Mouse (Mus musculus): Measurements from ENCODE around the gene Agbl1.
"Not testable (repeated sequence)": the region's sequence is repeated elsewhere in the genome, so short reads cannot be mapped to it uniquely, and the experiment has no call there.

The Agbl1 gene

DNA sequence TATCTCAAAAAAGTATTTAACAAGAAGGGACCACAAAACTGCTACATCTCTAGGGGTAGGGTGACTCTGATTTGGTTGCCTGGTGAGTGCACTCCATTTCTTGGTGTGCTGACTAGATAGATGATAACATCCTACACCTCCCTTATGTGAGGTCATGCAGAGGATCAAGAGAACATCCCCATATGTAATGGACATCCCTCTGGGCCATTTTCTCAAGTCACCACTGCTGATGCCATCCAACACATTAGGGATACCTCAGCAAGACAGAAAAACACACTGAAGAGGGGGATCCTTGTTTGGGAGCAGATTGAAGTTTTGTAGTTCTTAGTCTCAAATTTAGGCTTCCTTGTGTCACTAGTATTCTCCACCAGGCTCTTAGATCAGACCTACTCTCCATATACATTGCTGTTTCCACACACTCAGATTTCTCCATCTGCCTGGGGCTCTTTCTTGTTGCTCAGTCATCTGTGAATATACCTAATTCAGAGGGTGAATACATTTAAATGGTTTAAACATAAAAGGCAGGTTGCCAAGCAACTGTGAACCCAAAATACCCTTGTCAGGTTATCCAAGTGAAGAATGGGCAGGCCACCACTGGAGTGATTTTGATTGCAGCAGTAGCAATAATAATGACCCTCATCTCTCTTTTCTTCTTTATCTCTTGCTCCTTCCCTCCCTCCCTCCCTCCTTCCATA, 331.0 kb downstream of the Agbl1 start:
- no peak for DNase-seq (ENCODE audit: low read depth in 1 of 2, low spot score in 2 of 2)

DNA sequence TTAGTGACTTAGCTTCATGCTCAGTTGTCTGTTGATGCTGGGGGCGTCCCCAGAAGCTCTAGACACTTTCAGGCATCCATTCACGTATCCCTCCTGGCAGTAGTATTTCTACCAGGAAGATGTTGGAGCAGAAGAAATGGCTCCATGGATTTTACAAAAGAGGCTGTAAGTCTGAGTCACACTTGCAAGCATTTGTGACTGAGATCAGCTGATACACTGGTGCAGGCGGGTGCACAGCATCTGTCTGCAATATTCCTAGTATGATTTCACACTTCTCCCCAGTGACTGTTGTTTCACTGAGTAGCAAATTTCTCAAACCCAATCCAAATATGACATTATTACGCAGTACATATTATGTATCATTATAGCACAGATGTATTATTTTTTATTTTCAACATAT, 332.8 kb downstream of the Agbl1 start:
- no peak for DNase-seq (ENCODE audit: low read depth in 1 of 2, low spot score in 2 of 2)

DNA sequence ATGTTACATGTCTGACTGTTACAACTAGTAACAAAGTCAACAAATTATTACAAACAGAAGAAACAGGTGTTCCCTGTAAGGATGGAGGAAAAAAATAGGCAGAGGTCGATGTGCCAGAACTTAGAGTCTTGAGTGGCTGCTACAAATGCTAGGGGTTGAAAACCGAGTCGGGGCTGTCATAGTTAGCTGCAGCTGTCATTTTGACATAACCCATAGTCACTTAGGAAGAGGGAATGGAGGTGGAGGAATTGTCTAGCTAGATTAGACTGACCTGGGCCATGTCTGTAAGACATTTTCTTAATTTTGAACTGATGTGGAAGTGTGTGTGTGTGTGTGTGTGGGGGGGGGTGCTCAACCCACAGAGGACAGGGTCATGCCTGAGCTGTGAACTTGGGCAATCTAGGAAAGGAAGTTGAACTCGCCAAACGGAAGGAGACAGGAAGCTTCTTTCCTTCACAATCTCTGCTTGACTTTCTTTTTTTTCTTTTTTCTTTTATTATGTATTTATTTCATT, 364.9 kb downstream of the Agbl1 start:
- no peak for DNase-seq (ENCODE audit: low read depth in 1 of 2, low spot score in 2 of 2)

DNA sequence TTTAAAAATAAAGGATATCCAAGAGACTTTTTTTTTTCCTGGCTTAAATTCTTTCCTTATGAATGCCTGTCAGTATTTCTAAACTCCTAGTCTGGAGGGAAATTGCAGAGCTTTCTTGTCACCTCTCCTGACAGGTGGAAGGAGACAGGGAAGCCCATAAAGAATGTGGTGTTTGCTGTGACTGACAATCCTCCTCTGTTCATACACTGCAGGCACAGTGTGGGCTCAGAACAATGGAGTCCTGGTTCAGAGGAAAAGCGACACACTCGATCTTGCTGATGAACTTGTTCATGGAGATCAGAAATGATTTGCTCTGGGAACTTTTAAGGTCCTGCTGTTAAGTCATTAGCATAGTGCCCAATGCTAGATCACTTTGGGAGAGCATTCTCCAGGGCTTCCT, 368.1 kb downstream of the Agbl1 start:
- DNase-seq (ENCODE audit: low read depth in 1 of 2, low spot score in 2 of 2), result no peak

DNA sequence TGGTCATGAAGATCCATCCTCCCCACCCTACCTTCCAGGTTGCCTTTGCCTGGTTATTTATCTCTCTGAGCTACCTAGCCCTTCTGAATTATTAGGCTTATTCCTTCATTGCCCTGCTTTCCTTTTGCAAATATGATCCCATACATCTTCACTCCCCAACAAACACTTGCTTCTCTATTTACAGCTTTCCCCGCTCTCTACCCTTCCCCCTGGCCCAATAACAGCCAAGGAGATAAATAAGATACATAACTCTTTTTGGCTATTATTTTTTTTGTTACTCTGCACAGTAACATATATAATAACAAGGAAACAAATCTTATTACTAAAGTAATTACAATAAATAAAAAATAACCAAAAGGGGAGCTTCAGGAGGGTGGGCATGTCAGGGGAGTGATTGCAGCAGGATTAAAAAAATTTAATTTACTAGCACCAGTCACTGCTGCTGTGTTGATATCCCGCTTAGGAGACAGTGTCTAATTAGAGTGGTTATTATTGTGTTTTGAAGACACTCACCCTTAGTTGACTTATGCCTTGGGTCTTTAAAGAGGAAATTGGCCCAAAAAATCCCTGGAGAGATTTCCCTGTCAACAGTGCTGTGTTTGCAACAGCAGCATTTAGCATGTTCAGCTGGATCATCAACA, 370.5 kb downstream of the Agbl1 start:
- DNase-seq (ENCODE audit: low read depth in 1 of 2, low spot score in 2 of 2), result no peak

DNA sequence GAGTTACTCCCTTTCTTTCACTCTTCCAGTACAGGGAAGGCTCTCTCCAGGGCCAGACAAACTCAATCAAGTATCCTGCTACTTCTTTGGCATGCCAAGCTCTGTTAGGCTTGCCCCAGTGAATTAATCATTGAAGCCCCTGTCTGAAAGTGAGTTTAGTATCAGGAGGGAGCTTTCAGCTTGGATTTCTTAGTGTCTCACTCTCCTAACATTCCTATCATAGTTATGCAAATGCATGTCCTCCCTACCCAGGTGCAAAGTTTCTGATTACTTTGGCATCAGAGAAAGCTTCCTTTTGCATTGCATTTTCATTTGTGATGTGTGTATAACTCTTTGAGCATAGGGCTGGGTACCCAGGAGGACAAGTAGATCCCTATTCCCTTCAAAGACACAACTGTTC, 399.8 kb downstream of the Agbl1 start:
- no peak for DNase-seq (ENCODE audit: low read depth in 1 of 2, low spot score in 2 of 2)

DNA sequence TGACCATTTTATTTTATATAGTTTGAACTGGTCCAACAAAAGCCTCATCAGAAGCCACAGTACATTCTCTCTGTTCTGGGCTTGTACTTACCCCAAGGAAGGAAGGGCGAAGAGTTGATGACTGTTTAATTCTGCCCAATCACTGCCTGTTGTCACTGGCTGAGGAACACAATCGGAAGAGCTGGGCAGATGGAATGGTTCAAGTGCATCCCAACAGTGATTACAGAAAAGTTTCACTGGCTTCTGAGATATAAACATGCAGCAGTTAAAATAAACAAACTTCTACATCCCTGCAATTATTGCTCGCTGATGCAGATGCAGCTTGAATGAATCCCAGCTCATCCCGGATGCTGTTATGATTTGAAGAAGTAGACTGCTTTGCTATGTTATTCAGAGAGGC, 421.3 kb downstream of the Agbl1 start:
- DNase-seq (ENCODE audit: low read depth in 1 of 2, low spot score in 2 of 2), result no peak

DNA sequence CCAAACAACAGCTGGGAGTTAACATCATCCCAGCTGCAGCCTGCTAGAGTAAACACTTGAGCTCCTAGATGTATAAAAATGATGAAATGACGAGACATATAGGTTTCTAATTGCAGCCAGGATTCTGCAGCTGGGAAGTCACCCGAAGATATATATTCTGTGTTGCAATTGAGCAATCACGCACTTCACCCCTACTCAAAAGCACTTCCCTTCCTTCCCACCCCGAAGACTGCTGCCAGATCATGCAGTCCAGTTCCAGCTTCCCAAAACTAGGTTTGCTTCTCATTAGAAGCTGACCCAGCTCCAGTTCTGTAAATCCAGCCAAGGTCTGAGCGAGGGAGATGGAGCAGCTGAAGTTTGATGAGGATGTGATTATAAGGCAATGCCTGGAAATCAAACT, 431.4 kb downstream of the Agbl1 start:
- no peak for DNase-seq (ENCODE audit: low read depth in 1 of 2, low spot score in 2 of 2)

DNA sequence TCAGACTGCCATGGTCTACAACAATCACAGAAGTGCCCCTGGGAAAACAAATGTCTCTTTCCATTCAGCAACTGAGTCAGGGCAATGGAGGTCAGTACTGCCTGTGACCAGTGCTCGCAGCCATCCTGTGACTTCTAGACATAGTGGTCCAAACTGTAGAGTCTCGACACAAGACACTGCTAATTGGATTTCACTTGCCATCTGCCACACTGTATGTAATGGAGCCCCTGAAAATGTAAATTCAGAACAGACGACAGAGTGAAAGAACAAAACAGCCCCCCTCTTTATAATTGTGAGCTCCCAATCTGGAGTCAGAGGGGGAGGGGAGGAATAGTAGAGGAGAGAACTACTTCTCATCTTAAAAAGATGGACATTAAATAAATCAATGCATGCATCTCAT, 445.2 kb downstream of the Agbl1 start:
- DNase-seq (ENCODE audit: low read depth in 1 of 2, low spot score in 2 of 2), result no peak

DNA sequence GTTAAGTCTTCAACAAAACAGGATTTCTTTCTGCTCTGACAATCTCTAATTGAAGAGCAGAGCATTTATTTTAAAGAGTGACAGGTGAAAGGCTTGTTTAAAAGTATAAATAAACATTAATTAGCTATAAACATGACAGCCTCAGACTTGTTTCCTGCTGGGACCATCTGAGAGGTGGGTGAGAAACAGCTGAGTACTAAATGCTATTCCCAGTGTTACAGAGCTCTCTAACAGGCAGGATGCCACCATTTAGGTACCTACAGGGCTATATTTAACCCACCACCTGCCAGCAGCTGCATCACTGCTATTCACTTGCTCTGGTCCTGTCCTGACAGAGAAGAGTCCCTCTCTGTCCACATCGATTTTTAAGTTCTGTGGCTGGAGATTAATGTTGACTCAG, 471.5 kb downstream of the Agbl1 start:
- DNase-seq (ENCODE audit: low read depth in 1 of 2, low spot score in 2 of 2), result no peak

DNA sequence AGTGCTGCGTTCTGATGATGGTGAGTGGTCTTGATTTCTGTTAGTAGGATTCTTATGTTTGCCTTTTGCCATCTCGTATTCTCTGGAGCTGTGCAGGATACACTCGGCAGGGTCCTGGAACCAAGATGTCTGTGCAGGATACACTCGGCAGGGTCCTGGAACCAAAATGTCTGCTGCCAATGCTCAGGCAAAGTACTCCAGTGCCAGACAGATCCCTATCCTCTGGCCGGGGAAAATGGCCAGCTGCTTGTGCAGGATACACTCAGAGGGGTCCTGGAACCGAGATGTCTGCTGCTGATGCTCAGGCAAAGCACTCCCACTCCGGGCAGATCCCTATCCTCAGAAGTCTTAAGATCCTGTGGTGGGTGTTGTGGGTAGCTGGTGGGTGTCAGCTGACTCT, 502.5 kb downstream of the Agbl1 start:
- not testable (repeated sequence) for DNase-seq (ENCODE audit: low read depth in 1 of 2, low spot score in 2 of 2)

DNA sequence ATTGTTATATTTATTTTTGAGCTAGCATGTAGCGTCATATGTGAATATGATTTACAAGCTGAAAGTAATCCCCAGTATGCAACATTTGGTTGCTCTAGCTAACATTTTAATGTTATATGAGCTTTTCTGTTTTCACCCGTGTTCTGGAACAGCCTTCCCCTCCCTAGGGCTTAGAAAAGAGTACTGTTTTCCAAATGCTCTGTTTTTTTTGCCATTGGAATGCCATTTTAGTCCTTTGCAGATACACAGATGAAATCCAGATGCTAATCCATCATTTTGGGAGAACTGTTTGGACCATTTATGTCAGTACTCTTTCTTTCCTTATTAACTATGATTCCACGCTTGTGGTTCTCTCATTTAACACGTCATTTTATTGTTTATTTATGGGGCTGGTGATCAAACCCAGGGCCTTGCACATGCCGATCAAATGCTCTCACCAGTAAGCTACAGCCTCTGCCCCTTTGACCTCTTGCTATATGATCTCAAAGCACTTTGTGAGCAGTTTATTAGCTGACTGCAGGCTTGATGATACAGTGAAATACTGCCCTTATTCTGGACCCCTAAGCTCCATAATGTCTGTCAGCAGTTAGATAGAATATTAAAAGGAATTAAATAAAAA, 547.7 kb downstream of the Agbl1 start:
- no peak for DNase-seq (ENCODE audit: low read depth in 1 of 2, low spot score in 2 of 2)

DNA sequence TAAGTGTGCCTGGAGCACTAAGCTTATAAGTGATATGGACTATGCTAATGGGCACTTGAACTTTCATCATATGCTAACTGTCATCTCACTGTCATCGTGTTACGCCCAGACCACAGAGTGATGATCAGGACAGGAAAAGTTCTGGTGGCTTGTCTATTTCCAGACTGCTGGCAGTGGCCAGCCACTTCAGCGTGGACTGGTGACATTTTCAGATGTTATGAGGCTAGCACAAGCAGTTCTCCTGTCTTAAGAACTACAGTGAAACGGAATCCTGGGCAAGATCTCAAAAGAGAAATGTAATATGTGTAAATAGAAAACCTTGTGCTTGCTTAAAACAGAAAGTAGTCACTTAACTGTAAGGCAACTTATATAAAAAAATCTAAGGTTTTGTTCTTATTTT, 550.8 kb downstream of the Agbl1 start:
- no peak for DNase-seq (ENCODE audit: low read depth in 1 of 2, low spot score in 2 of 2)

DNA sequence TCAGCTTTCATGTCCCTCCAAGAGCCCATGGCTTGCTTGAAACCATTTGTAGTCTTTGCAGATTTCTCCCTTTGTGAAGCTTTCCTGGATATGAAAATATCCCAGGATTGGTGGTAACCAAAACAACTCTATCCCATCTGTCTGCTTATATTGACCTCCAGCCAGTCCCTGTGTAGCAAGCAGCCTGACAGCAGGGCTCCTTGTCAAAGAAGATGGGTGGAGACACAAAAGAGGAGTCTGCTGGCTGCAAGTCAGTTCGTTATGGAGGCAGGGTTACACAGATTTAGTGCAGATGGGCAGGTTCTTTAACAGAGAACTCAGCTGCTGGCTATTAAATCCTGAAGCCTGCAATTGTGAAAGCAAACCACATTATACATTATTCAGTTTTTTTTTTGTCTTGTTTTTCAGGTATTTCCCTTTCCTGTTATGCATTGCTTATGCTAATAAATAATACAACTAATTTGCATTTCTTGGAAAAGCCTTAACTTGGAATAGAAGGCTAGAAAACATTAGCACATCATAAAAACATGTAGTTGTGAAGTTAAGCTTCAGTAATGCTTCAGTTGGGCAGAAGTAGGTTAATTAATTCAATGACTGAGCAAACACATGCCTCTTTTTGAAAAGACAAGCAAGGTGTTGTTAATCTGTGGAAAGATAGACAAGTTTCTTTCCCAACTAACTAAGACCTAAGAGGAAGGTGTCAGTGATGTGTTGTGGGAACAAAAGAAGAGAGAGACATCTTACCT, 559.0 kb downstream of the Agbl1 start:
- DNase-seq (ENCODE audit: low read depth in 1 of 2, low spot score in 2 of 2), result no peak

DNA sequence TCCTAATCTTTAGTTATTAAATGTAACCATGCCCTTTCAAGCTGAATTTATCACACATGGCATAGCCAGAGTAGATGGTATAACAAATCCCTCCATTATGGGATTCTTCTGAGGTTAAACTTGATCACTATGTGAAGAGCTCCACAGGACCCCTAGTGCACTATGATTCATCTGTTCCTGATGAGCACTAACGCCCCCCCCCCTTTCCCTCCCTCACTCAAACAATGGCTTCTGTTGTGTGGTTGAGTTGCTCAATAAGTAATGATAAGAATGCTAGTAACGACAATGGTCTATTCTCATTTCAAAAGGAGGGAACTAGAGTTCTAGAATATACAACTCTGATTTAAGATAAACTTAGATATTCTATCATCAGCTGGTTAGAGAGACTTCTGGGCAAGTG, 560.4 kb downstream of the Agbl1 start:
- no peak for DNase-seq (ENCODE audit: low read depth in 1 of 2, low spot score in 2 of 2)

DNA sequence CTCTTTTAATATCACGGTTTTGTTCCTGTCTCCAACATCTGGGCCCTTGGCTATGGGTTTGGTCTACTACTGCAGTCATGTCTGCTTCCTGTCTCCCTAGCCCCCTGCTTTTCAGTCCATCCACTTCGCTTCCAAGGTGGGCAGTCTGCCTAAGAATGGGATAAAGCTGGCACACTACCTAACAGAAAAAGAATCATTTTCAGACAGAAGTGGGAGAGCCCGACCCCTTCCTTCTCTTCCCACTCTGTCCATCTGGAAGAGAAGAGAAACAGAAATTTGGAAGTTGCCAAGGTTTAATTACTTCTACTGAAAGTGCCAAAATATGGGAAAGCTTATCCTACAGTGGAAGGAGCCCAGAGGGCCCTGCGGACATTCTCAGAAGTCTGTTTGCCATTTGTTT, 561.6 kb downstream of the Agbl1 start:
- DNase-seq (ENCODE audit: low read depth in 1 of 2, low spot score in 2 of 2), result no peak

DNA sequence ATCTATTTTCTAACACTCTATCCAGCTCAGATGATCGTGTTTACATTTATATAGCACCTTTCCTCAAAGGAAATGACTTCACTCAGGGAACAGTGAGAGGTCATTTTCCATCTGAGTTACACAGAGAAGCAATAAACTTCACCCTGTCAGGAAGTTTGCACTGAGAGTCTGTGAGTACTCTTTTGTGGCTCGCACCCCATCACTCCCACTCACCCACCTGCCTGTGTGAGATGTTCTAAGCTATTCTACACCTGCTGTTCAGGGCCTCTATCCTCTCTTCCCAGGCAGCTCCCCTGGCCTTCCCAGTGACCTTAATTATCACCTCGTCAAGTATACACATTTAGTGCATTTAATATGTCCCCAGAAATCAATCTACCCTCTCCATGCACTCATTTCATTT, 580.3 kb downstream of the Agbl1 start:
- no peak for DNase-seq (ENCODE audit: low read depth in 1 of 2, low spot score in 2 of 2)

DNA sequence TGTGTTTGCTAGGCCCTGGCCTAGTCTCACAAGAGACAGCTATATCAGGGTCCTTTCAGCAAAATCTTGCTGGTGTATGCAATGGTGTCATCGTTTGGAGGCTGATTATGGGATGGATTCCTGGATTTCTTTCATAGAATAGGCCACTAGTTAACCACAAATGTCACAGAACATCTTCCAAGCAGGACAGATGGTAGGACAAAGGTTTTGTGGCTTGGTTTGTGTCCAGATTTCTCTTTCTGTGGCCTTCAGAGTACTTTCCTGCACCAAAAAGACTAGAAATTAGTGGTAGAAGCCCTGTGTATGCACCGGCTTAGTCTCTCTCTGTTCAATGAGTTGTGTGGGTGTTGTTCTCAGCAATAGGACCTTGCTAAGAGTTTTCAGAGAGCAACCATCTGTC, 590.9 kb downstream of the Agbl1 start:
- no peak for DNase-seq (ENCODE audit: low read depth in 1 of 2, low spot score in 2 of 2)

DNA sequence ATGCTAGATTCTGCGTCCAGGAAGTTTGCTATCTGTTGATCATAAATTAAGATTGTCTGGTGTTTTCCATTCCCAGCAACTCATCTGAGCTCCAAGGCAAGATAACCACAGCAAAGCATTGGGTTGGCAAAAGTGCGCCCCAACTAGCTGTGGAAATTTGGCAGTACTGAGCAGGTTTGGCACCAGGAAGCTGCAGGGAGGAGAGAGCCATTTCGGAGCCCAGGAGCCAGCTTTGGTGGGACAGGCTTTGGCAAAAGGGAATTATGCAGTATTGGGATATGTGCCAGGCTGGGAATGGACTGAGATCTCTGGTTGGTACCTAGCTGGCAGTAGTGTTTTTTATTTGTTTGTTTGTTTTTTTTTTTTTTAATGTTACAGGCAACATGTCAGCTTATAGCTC, 612.5 kb downstream of the Agbl1 start:
- no peak for DNase-seq (ENCODE audit: low read depth in 1 of 2, low spot score in 2 of 2)

DNA sequence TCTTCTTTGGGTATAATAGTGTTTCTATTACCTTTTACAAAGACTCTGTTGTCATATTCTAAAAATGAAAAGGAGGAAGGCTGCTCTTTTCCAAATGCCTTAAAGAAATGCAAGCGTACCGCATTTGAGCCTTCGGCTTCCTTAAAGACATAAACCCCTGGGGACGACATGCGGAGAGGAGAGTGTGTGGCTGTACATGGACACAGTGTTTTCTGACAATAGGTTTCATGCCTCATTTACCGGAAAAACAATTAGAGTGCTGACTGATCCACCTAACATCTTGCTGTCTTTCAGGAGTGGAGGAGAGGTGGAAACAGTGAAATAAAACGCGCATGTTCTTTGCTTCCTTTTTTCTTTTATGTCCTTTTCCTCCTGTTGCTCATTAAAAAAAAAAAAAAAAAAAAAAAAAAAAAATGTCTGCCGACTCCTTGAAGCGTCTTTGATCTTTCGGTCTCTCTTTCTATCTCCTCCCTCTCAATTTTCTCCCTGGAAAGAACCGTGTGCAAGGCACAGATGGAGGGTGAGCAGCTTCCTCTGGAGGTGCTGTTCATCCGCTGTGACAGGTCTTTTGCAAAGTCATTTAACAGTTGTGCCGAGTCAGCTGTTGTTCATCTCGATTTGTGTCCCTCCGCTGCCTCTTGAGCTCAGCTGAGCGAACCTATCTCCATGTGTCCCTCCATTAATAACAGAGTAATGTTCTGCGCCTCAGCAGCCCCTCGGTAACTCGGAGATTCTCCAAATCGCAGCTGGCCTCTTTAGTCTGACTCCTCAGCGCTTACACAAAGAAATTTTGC, 659.9 kb downstream of the Agbl1 start:
- no peak for DNase-seq (ENCODE audit: low read depth in 1 of 2, low spot score in 2 of 2)

DNA sequence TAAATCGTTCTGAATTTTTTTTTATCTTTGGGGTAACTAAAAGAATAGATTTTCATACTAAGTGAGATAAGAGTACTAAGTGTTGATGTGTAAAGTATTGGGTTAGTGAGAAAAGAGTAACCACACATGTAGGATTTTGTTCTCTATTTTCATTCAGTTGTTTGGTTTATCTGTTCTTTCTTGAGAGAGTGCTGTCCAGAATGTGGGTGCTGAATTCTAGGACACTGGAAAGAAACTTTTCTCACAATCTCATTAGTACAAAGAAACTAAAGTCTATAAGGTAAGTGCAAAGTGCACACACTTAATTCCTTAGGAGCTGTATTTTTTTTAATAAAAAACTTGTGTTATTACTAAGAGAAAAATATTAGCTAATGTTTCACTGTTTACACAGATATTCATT, 674.4 kb downstream of the Agbl1 start:
- DNase-seq (ENCODE audit: low read depth in 1 of 2, low spot score in 2 of 2), result no peak
